Comparison of ENCODE assay signal across 8 mouse cellular contexts in genomic region chr14:105177238-105177693, GRCm38 (mm10). TPM values are rescaled to one million over a fixed set of nuclear protein-coding genes. Genes with fewer than 3 reads are reported as not detected.
DNase-seq lines count a peak whose midpoint lies in the region; ATAC-seq and TF ChIP-seq lines count a peak whose summit lies in the region.

Gene Rbm26 (minus strand): TSS chr14:105177327.

- peak within 1 kb of the TSS; percentile 68 for H3K4me2 ChIP-seq in embryonic facial prominence, embryonic 15.5 days (replicated peaks)
- H3K4me2 ChIP-seq in limb, embryonic 14.5 days (replicated peaks; ENCODE audit: low read depth, low read length, severe bottlenecking): peak within 1 kb of the TSS; percentile 84
- H3K4me2 ChIP-seq in midbrain, postnatal 0 days (ENCODE audit: low read depth, low read length, poor library complexity, severe bottlenecking): peak within 1 kb of the TSS; percentile 85

- DNase-seq in 416B (ENCODE audit: low read depth): peak; percentile 97
- DNase-seq in heart, adult 8-10 months (ENCODE audit: low spot score): peak; percentile 98
- DNase-seq in kidney, adult 9 months: peak; percentile 97
- DNase-seq in limb, embryonic 14.5 days (ENCODE audit: low spot score): peak; percentile 96
- peak; percentile 97 for DNase-seq in midbrain, postnatal 0 days (ENCODE audit: low spot score)
- DNase-seq in spleen, postnatal 14 days (ENCODE audit: low spot score in 2 of 2): peak; percentile 91 to 92

- no peaks in the 10 kb centered on the region; the same call in 1 of the 2 replicates for H3K4me1 ChIP-seq in bone marrow, adult 2 months (ENCODE audit: control insufficient read depth, insufficient read depth, low read length)
- peaks cover 17% of the 10 kb centered on the region for H3K4me1 ChIP-seq in embryonic facial prominence, embryonic 15.5 days
- peaks cover 14% of the 10 kb centered on the region for H3K4me1 ChIP-seq in limb, embryonic 14.5 days (ENCODE audit: control insufficient read depth, insufficient read depth, low read length)
- peaks cover 15% of the 10 kb centered on the region for H3K4me1 ChIP-seq in midbrain, postnatal 0 days (ENCODE audit: insufficient read depth, low read length)

- H3K9ac ChIP-seq in embryonic facial prominence, embryonic 15.5 days: peak within 1 kb of the TSS; percentile 97
- peak within 1 kb of the TSS; percentile 99 for H3K9ac ChIP-seq in limb, embryonic 14.5 days (ENCODE audit: low read depth, low read length, severe bottlenecking)
- peak within 1 kb of the TSS; percentile 98 for H3K9ac ChIP-seq in midbrain, postnatal 0 days (replicated peaks; ENCODE audit: low read length, poor library complexity, severe bottlenecking)

- no peaks in the 10 kb centered on the region for H3K9me3 ChIP-seq in embryonic facial prominence, embryonic 15.5 days (replicated peaks)
- no peaks in the 10 kb centered on the region for H3K9me3 ChIP-seq in limb, embryonic 14.5 days (ENCODE audit: control insufficient read depth, low read length)
- no peaks in the 10 kb centered on the region for H3K9me3 ChIP-seq in midbrain, postnatal 0 days (ENCODE audit: low read length)

- peak within 1 kb of the TSS; percentile 67 for H3K27ac ChIP-seq in bone marrow, adult 2 months (ENCODE audit: control insufficient read depth, insufficient read depth, low read depth, low read length, poor library complexity)
- peak within 1 kb of the TSS; percentile 95 for H3K27ac ChIP-seq in embryonic facial prominence, embryonic 15.5 days (replicated peaks)
- peak within 1 kb of the TSS; percentile 92 for H3K27ac ChIP-seq in limb, embryonic 14.5 days (replicated peaks; ENCODE audit: low read depth, low read length)
- H3K27ac ChIP-seq in midbrain, postnatal 0 days (ENCODE audit: low read depth, low read length): peak within 1 kb of the TSS; percentile 97

- H3K36me3 ChIP-seq in embryonic facial prominence, embryonic 15.5 days: no peaks in the 10 kb centered on the region
- no peaks in the 10 kb centered on the region for H3K36me3 ChIP-seq in limb, embryonic 14.5 days (ENCODE audit: control insufficient read depth, insufficient read depth, low read length)
- H3K36me3 ChIP-seq in midbrain, postnatal 0 days (ENCODE audit: insufficient read depth, low read length): no peaks in the 10 kb centered on the region

- under 1% methylated on average over 28 of the region's 28 CpGs for WGBS in bone marrow, adult 2 months
- WGBS in embryonic facial prominence, embryonic 15.5 days: under 1% methylated on average over 28 of the region's 28 CpGs
- under 1% methylated on average over 28 of the region's 28 CpGs for WGBS in limb, embryonic 14.5 days
- WGBS in midbrain, postnatal 0 days: under 1% methylated on average over 28 of the region's 28 CpGs

- TF ChIP-seq CTCF in bone marrow, adult 2 months (IDR thresholded peaks at IDR 0.05; ENCODE audit: control insufficient read depth, insufficient read depth, low read length): no peak
- no peak for TF ChIP-seq CTCF in midbrain, postnatal 0 days (IDR thresholded peaks at IDR 0.05)

- peak within 1 kb of the TSS; percentile 96 for H3K4me3 ChIP-seq in bone marrow, adult 2 months (replicated peaks; ENCODE audit: control insufficient read depth, low read depth, low read length)
- H3K4me3 ChIP-seq in embryonic facial prominence, embryonic 15.5 days (replicated peaks): peak within 1 kb of the TSS; percentile 95
- H3K4me3 ChIP-seq in limb, embryonic 14.5 days (replicated peaks; ENCODE audit: low read length): peak within 1 kb of the TSS; percentile 96
- peak within 1 kb of the TSS; percentile 98 for H3K4me3 ChIP-seq in midbrain, postnatal 0 days (ENCODE audit: low read depth, low read length)

- ATAC-seq in embryonic facial prominence, embryonic 15.5 days (ENCODE audit: insufficient number of reproducible peaks, low FRiP score, low TSS enrichment, low read depth): peak; percentile 96
- ATAC-seq in limb, embryonic 14.5 days (ENCODE audit: low FRiP score, low read depth): peak; percentile 98
- ATAC-seq in midbrain, postnatal 0 days (ENCODE audit: low FRiP score): peak; percentile 98

- peak; percentile 80; the same call in 1 of the 2 replicates for TF ChIP-seq POLR2A in bone marrow, adult 2 months (IDR thresholded peaks at IDR 0.05; ENCODE audit: borderline replicate concordance, control insufficient read depth, low read depth, low read length)
- peak; percentile 79; the same call in 1 of the 2 replicates for TF ChIP-seq POLR2A in limb, embryonic 14.5 days (IDR thresholded peaks at IDR 0.05; ENCODE audit: borderline replicate concordance, extremely low read depth, insufficient read depth, insufficient read length)

- no peaks in the 10 kb centered on the region for H3K27me3 ChIP-seq in embryonic facial prominence, embryonic 15.5 days
- no peaks in the 10 kb centered on the region for H3K27me3 ChIP-seq in limb, embryonic 14.5 days (ENCODE audit: control insufficient read depth, insufficient read depth, low read length)
- no peaks in the 10 kb centered on the region for H3K27me3 ChIP-seq in midbrain, postnatal 0 days (ENCODE audit: insufficient read depth, low read length)

RNA-seq across cellular contexts. Expression of gene Rbm26, which starts in this region (rescaled TPM):
- polyA plus RNA-seq in bone marrow, adult 2 months (2011; ENCODE audit: insufficient read depth, insufficient read length, low replicate concordance, missing spikeins): 20.6 and 35.4 TPM in 2 replicates
- polyA plus RNA-seq in embryonic facial prominence, embryonic 15.5 days (2015; fragmentation: Nextera tagmentation; extraction: Ambion mirVana): 29.9 and 31.8 TPM in 2 replicates
- total RNA-seq in heart, adult 8-10 months (2022): 10 to 100 TPM; 17.0 to 21.2 (median 17.5) TPM
- polyA plus RNA-seq in limb, embryonic 14.5 days (2012; rRNA removed): 65.9 and 66.7 TPM in 2 replicates
- polyA plus RNA-seq in limb, embryonic 14.5 days (2014; fragmentation: Nextera tagmentation; extraction: Ambion mirVana): 45.0 and 48.7 TPM in 2 replicates
- 40.8 and 57.4 TPM in 2 replicates for total RNA-seq in midbrain, postnatal 0 days (2014; rRNA removed)
- 26.8 and 33.6 TPM in 2 replicates for polyA plus RNA-seq in midbrain, postnatal 0 days (2015; fragmentation: Nextera tagmentation; extraction: Ambion mirVana)

Comparison
In these comparisons a context has a peak if more than half of its experiments do, and no peak if none do; other contexts are left out.
1. Peak in every context shown above with its lines: DNase-seq, ATAC-seq, H3K4me3 ChIP-seq and H3K27ac ChIP-seq.